Mouse (Mus musculus): ENCODE measurements around the gene Gsdma. TPM values are rescaled to one million over a fixed set of nuclear protein-coding genes. Genes with fewer than 3 reads are reported as not detected.

Gsdma gene
- polyA plus RNA-seq, 1 experiment from 2014 or later: not detected

DNA sequence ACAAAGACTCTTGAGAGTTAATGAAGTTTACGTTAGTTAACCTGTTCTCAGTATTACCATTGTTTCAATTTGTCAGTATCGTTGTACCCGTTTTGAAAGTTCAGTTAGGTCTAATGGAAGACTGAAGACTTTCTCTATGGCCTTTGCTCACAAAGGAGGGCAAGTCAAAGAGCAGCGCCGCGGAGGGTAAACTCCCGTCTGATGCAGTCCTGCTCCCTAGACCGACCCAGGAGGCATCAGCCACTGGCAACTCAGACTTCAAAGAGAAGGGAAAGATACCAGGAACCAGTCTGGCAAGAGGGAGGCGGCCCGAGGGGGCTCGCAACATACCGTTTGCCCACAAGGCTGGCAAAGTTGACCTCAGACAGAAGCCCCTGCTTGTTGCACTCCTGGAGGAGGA is 49.6 kb downstream of the Gsdma start:
- no peaks in the 10 kb centered on the region for H3K27me3 ChIP-seq (replicated peaks)
- H3K4me2 ChIP-seq (replicated peaks): no peak overlapping the region
- 91% methylated on average over 12 of the region's 12 CpGs for WGBS
- H3K4me3 ChIP-seq: no peak overlapping the region
- H3K9ac ChIP-seq: no peak overlapping the region
- H3K36me3 ChIP-seq: peaks cover 88% of the 10 kb centered on the region
- no peaks in the 10 kb centered on the region for H3K9me3 ChIP-seq
- no peaks in the 10 kb centered on the region; the same call in 1 of the 2 replicates for H3K4me1 ChIP-seq
- no peak for ATAC-seq (ENCODE audit: low FRiP score, low read depth)
- H3K27ac ChIP-seq: no peak overlapping the region

- no peaks in the 10 kb centered on the region for H3K27me3 ChIP-seq (replicated peaks)
- H3K36me3 ChIP-seq: peaks cover 71% of the 10 kb centered on the region
- no peak overlapping the region for H3K27ac ChIP-seq
- 92% methylated on average over 9 of the region's 9 CpGs for WGBS
- H3K9me3 ChIP-seq: no peaks in the 10 kb centered on the region
- no peak for ATAC-seq (ENCODE audit: low FRiP score, low read depth)
- H3K4me3 ChIP-seq: no peak overlapping the region
- no peaks in the 10 kb centered on the region; the same call in 1 of the 2 replicates for H3K4me1 ChIP-seq
- no peak overlapping the region for H3K4me2 ChIP-seq (replicated peaks)
- no peak overlapping the region for H3K9ac ChIP-seq
Measured at GRCm38 (mm10) chr11:98715946-98716345, 51.8 kb downstream of the Gsdma start.

DNA sequence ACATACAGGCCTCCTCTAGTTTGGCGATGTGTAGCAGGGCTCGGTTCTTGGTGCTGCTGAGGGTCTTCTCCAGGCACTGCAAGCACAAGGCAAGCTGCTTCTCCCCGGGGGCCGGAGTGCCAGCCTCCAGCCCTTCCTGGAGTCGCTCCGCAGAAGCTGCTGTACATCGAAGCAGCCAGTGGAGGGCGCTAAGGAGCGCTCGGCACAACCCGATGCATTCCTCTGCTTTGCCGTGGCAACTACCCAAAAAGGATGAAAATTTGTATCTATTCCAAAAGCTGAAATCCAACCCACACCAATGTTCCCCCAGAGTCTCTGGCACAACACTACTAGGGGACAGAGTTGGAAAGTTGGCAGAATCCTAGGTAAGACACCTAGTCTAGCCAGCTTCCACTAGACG is 53.8 kb downstream of the Gsdma start:
- Histone ChIP-seq H3K4me3 (no peak overlapping the region), H3K27ac (no peak overlapping the region), H3K36me3 (peaks cover 60% of the 10 kb centered on the region), H3K4me2 (replicated peaks) (no peak overlapping the region), H3K27me3 (replicated peaks) (no peaks in the 10 kb centered on the region), H3K9ac (no peak overlapping the region), H3K9me3 (no peaks in the 10 kb centered on the region), H3K4me1 (no peaks in the 10 kb centered on the region; the same call in 1 of the 2 replicates)
- ATAC-seq (ENCODE audit: low FRiP score, low read depth): no peak
- 16% methylated on average over 13 of the region's 13 CpGs for WGBS

DNA sequence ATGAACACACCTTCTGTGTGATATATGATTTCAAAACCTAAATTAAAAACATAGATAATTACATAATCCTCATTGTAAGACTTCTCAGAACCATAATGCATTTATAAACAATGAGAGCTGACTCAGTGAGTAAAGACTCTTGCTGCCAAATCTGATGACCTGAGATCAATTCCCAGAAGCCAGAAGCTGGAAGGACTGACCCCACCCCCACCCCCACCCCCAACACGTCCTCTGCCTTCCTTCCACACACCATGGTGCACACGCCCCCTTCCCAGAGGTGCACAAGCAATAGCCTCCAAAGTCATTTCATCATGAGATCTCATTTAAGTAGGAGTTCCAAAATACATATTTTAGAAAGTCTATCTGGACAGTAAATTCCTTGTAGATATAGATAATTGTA is 56.6 kb downstream of the Gsdma start:
- no peak for ATAC-seq (ENCODE audit: low FRiP score, low read depth)
- H3K9ac ChIP-seq: no peak overlapping the region
- H3K4me1 ChIP-seq: no peaks in the 10 kb centered on the region; the same call in 1 of the 2 replicates
- H3K9me3 ChIP-seq: no peaks in the 10 kb centered on the region
- WGBS: 81% methylated on average over 2 of the region's 2 CpGs
- no peak overlapping the region for H3K4me3 ChIP-seq
- no peak overlapping the region for H3K27ac ChIP-seq
- H3K4me2 ChIP-seq (replicated peaks): no peak overlapping the region
- no peaks in the 10 kb centered on the region for H3K27me3 ChIP-seq (replicated peaks)
- peaks cover 51% of the 10 kb centered on the region for H3K36me3 ChIP-seq

DNA sequence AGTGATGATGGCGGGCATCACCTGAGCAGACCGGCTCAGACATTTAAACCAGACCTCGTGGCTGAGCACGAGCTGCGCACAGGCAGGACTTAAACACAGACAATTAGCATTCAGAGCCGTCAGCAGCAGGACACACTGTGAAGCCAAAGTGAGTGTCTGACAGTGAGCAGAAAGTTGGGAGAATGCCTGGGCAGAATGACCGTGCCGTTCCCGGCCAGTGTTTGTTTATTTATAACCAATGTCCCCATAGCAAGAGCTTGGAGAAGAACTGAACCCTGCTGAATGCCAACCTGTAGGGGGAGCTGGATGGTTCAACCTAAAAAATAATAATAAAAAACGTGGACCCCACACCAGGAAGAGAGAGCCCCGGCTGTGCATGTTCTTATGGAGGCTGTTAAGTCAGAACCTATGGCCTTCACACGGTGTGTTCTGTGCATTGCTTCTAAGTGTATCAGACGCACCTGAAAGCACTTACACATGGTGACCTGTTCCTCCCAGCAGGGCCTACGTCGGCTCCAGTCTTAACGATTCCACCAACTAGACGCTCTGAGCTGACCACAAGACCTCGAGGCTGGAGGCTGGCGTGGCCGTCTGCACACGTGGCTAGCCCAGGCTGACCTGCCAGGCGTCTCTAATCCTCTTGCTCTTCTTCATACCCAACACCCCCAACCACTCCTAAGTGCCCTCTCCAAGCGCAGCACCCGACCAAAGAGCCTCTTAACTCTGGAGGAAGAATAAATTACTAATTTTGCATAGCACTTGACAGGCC is 57.5 kb downstream of the Gsdma start:
- no peaks in the 10 kb centered on the region for H3K27me3 ChIP-seq (replicated peaks)
- 74% methylated on average over 24 of the region's 24 CpGs for WGBS
- H3K4me3 ChIP-seq: no peak overlapping the region
- H3K9me3 ChIP-seq: no peaks in the 10 kb centered on the region
- H3K36me3 ChIP-seq: peaks cover 50% of the 10 kb centered on the region
- no peak for ATAC-seq (ENCODE audit: low FRiP score, low read depth)
- H3K27ac ChIP-seq: no peak overlapping the region
- H3K4me2 ChIP-seq (replicated peaks): no peak overlapping the region
- H3K9ac ChIP-seq: 0 out of 2 replicates have a peak overlapping the region, but pooled peaks have one; percentile 29
- H3K4me1 ChIP-seq: no peaks in the 10 kb centered on the region; the same call in 1 of the 2 replicates

DNA sequence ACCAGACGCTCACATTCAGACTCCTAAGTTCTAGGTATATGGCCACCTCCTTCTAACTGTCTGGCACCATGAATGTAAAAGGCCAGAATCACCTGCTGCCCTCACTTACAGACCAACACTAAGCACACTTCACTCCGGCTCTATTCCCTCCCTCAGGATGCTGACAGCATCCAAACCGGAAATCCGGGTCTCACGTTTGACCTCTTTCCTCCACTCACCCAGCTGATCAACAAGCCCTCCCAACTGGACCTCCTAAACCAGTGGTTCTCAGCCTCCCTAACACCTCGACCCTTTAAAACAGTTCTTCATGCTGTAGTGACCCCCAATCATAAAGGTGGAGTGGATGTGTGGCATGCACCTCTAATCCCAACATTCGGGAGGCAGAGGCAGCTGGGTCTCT is 58.9 kb downstream of the Gsdma start:
- ATAC-seq (ENCODE audit: low FRiP score, low read depth): no peak
- Histone ChIP-seq H3K36me3 (peaks cover 46% of the 10 kb centered on the region), H3K9ac (no peak overlapping the region), H3K27ac (no peak overlapping the region), H3K27me3 (replicated peaks) (no peaks in the 10 kb centered on the region), H3K4me1 (no peaks in the 10 kb centered on the region), H3K4me3 (no peak overlapping the region), H3K4me2 (replicated peaks) (no peak overlapping the region), H3K9me3 (no peaks in the 10 kb centered on the region)
- WGBS: 83% methylated on average over 7 of the region's 7 CpGs

GRCm38 (mm10) chr11:98725926-98726506 is 61.9 kb downstream of the Gsdma start:
- Histone ChIP-seq H3K27ac (no peak overlapping the region), H3K4me1 (peaks cover 4% of the 10 kb centered on the region), H3K9me3 (no peaks in the 10 kb centered on the region), H3K4me3 (no peak overlapping the region), H3K9ac (no peak overlapping the region), H3K36me3 (peaks cover 40% of the 10 kb centered on the region), H3K27me3 (replicated peaks) (no peaks in the 10 kb centered on the region), H3K4me2 (replicated peaks) (no peak overlapping the region)
- ATAC-seq (ENCODE audit: low FRiP score, low read depth): no peak
- 95% methylated on average over 15 of the region's 15 CpGs for WGBS

Other genes starting within 250 kb of the Gsdma start
- gene Mien1, start 225.4 kb upstream of the Gsdma start, polyA plus RNA-seq (2016; fragmentation: Nextera tagmentation; extraction: Ambion mirVana): 192 and 196 TPM in 2 replicates
- 0.66 and 0.99 TPM in 2 replicates for gene Grb7, start 218.0 kb upstream of the Gsdma start, polyA plus RNA-seq (2016; fragmentation: Nextera tagmentation; extraction: Ambion mirVana)
- 0.25 and 0.34 TPM in 2 replicates for gene Ikzf3, start 118.3 kb upstream of the Gsdma start, polyA plus RNA-seq (2016; fragmentation: Nextera tagmentation; extraction: Ambion mirVana)
- 0.15 TPM in 1 of 2 replicates, not detected in the other for gene Zpbp2, start 113.3 kb upstream of the Gsdma start, polyA plus RNA-seq (2016; fragmentation: Nextera tagmentation; extraction: Ambion mirVana)
- 70.4 and 72.2 TPM in 2 replicates for gene Ormdl3, start 77.0 kb upstream of the Gsdma start, polyA plus RNA-seq (2016; fragmentation: Nextera tagmentation; extraction: Ambion mirVana)
- not detected in 2 replicates for gene Lrrc3c, start 66.1 kb upstream of the Gsdma start, polyA plus RNA-seq (2016; fragmentation: Nextera tagmentation; extraction: Ambion mirVana)
- gene Gm12355, start 38.7 kb upstream of the Gsdma start, polyA plus RNA-seq (2016; fragmentation: Nextera tagmentation; extraction: Ambion mirVana): 0.82 and 1.0 TPM in 2 replicates
- not detected in 2 replicates for gene Gsdma3, start 38.0 kb upstream of the Gsdma start, polyA plus RNA-seq (2016; fragmentation: Nextera tagmentation; extraction: Ambion mirVana)
- not detected in 2 replicates for gene Gsdma2, start 17.6 kb upstream of the Gsdma start, polyA plus RNA-seq (2016; fragmentation: Nextera tagmentation; extraction: Ambion mirVana)
- 231 and 234 TPM in 2 replicates for gene Psmd3, start 18.2 kb downstream of the Gsdma start, polyA plus RNA-seq (2016; fragmentation: Nextera tagmentation; extraction: Ambion mirVana)
- not detected in 2 replicates for gene Csf3, start 36.9 kb downstream of the Gsdma start, polyA plus RNA-seq (2016; fragmentation: Nextera tagmentation; extraction: Ambion mirVana)
- 78.7 and 80.0 TPM in 2 replicates for gene Med24, start 65.1 kb downstream of the Gsdma start, polyA plus RNA-seq (2016; fragmentation: Nextera tagmentation; extraction: Ambion mirVana)
- 56.9 and 67.0 TPM in 2 replicates for gene Thra, start 76.3 kb downstream of the Gsdma start, polyA plus RNA-seq (2016; fragmentation: Nextera tagmentation; extraction: Ambion mirVana)
- gene Nr1d1, start 111.0 kb downstream of the Gsdma start, polyA plus RNA-seq (2016; fragmentation: Nextera tagmentation; extraction: Ambion mirVana): 1.5 and 2.1 TPM in 2 replicates
- 37.0 and 40.8 TPM in 2 replicates for gene Msl1, start 131.2 kb downstream of the Gsdma start, polyA plus RNA-seq (2016; fragmentation: Nextera tagmentation; extraction: Ambion mirVana)
- 65.1 and 68.5 TPM in 2 replicates for gene Casc3, start 140.6 kb downstream of the Gsdma start, polyA plus RNA-seq (2016; fragmentation: Nextera tagmentation; extraction: Ambion mirVana)
- gene Rapgefl1, start 172.4 kb downstream of the Gsdma start, polyA plus RNA-seq (2016; fragmentation: Nextera tagmentation; extraction: Ambion mirVana): 4.4 and 4.7 TPM in 2 replicates
- 4.2 and 5.4 TPM in 2 replicates for gene Wipf2, start 199.3 kb downstream of the Gsdma start, polyA plus RNA-seq (2016; fragmentation: Nextera tagmentation; extraction: Ambion mirVana)
- 18.4 and 19.2 TPM in 2 replicates for gene Cdc6, start 243.4 kb downstream of the Gsdma start, polyA plus RNA-seq (2016; fragmentation: Nextera tagmentation; extraction: Ambion mirVana)

Data from neural tube, embryonic 12.5 days (tissue).